Mouse (Mus musculus): ENCODE measurements around the gene Shroom2. TPM values are rescaled to one million over a fixed set of nuclear protein-coding genes. Genes with fewer than 3 reads are reported as not detected.

The Shroom2 gene
- total RNA-seq, 2 experiments from 2014 or later: 3.3 to 4.6 TPM

GRCm38 (mm10) chrX:152701679-152702078 is 67.6 kb downstream of the Shroom2 start:
- no peak for DNase-seq

- DNase-seq: no peak
Measured at GRCm38 (mm10) chrX:152690788-152691291, 78.4 kb downstream of the Shroom2 start.

- no peak for DNase-seq
Measured at GRCm38 (mm10) chrX:152679190-152679814, 90.0 kb downstream of the Shroom2 start.

GRCm38 (mm10) chrX:152676357-152676756 is 92.9 kb downstream of the Shroom2 start:
- DNase-seq: peak in 1 of 2 experiments; percentile 8

GRCm38 (mm10) chrX:152673431-152673830 is 95.8 kb downstream of the Shroom2 start:
- no peak for DNase-seq

GRCm38 (mm10) chrX:152657363-152658036 is 111.8 kb downstream of the Shroom2 start:
- DNase-seq: no peak

- DNase-seq: no peak
Measured at GRCm38 (mm10) chrX:152656609-152656939, 112.7 kb downstream of the Shroom2 start.

GRCm38 (mm10) chrX:152655796-152656608 is 113.3 kb downstream of the Shroom2 start:
- DNase-seq: no peak

- DNase-seq: no peak
Measured at GRCm38 (mm10) chrX:152652676-152653075, 116.6 kb downstream of the Shroom2 start.

GRCm38 (mm10) chrX:152644827-152645226 is 124.4 kb downstream of the Shroom2 start:
- DNase-seq: no peak

- no peak for DNase-seq
Measured at GRCm38 (mm10) chrX:152643679-152644638, 125.3 kb downstream of the Shroom2 start.

- no peak for DNase-seq
Measured at GRCm38 (mm10) chrX:152643201-152643600, 126.1 kb downstream of the Shroom2 start.

GRCm38 (mm10) chrX:152642627-152643026 is 126.6 kb downstream of the Shroom2 start:
- no peak for DNase-seq

- DNase-seq: no peak
Measured at GRCm38 (mm10) chrX:152635397-152635796, 133.9 kb downstream of the Shroom2 start.

- no peak for DNase-seq
Measured at GRCm38 (mm10) chrX:152621407-152621806, 147.9 kb downstream of the Shroom2 start.

- no peak for DNase-seq
Measured at GRCm38 (mm10) chrX:152620917-152621316, 148.3 kb downstream of the Shroom2 start.

- DNase-seq: peak; percentile 3 to 29
Measured at GRCm38 (mm10) chrX:152618464-152618863, 150.8 kb downstream of the Shroom2 start.

GRCm38 (mm10) chrX:152563034-152563433 is 206.2 kb downstream of the Shroom2 start, which contains the start of gene Cldn34a:
Cldn34a (plus strand) TSS chrX:152563334.
- DNase-seq: no peak

Data from heart, adult 18-20 months (tissue).